26 mouse cellular contexts compared by ENCODE assay signal in genomic region chr13:38819526-38819925, GRCm38 (mm10).
"Had no signal": no experiment of that assay in that cellular context is flagged by ENCODE, and none has a peak within 500 bp of the region (broad histone marks: within the 10 kb centered on the region; RNA-seq: fewer than 3 reads in every experiment).

No protein-coding gene starts in this region.

- DNase-seq: gastrocnemius, adult 2 months; gastrocnemius, postnatal 10 days; gastrocnemius, postnatal 25 days; heart, adult 2 months; heart, postnatal 10 days; heart, postnatal 4 days; kidney, adult 18-20 months; kidney, adult 8-10 months; kidney, postnatal 10 days; kidney, postnatal 25 days; kidney, postnatal 4 days; liver, embryonic 13.5 days; liver, postnatal 0 days had no signal

- H3K4me3 ChIP-seq: gastrocnemius, adult 2 months; heart, adult 2 months; heart, embryonic 10.5 days; heart, embryonic 12.5 days; hindbrain, embryonic 10.5 days; hindbrain, embryonic 12.5 days; intestine, embryonic 15.5 days; layer of hippocampus, adult 2 months; limb, embryonic 13.5 days; limb, embryonic 15.5 days; liver, embryonic 13.5 days; liver, embryonic 15.5 days had no signal

- ATAC-seq: hindbrain, embryonic 16.5 days; inflammation-experienced regulatory T-cells, adult 6 months; intestine, embryonic 15.5 days; intestine, postnatal 0 days; liver, postnatal 0 days had no signal

- H3K4me1 ChIP-seq: heart, embryonic 10.5 days; heart, embryonic 12.5 days; hindbrain, embryonic 10.5 days; intestine, embryonic 15.5 days; limb, embryonic 13.5 days; limb, embryonic 15.5 days; liver, embryonic 13.5 days; liver, embryonic 15.5 days had no signal

- H3K4me2 ChIP-seq: heart, embryonic 12.5 days; hindbrain, embryonic 12.5 days; hindbrain, embryonic 14.5 days; intestine, embryonic 15.5 days; limb, embryonic 13.5 days; limb, embryonic 15.5 days; liver, embryonic 13.5 days; liver, embryonic 15.5 days had no signal

- H3K9ac ChIP-seq: heart, embryonic 12.5 days; hindbrain, embryonic 12.5 days; hindbrain, embryonic 14.5 days; intestine, embryonic 15.5 days; limb, embryonic 13.5 days; limb, embryonic 15.5 days; liver, embryonic 13.5 days; liver, embryonic 15.5 days; liver, postnatal 0 days had no signal

- H3K27me3 ChIP-seq: heart, embryonic 12.5 days; hindbrain, embryonic 12.5 days; intestine, embryonic 15.5 days; limb, embryonic 13.5 days; limb, embryonic 15.5 days; liver, embryonic 13.5 days; liver, embryonic 15.5 days had no signal

- H3K27ac ChIP-seq: gastrocnemius, adult 2 months; heart, adult 2 months; heart, embryonic 10.5 days; hindbrain, embryonic 10.5 days; hindbrain, embryonic 12.5 days; hindbrain, embryonic 14.5 days; intestine, embryonic 15.5 days; limb, embryonic 13.5 days; limb, embryonic 15.5 days; liver, embryonic 13.5 days; liver, embryonic 15.5 days had no signal

- H3K36me3 ChIP-seq: heart, embryonic 10.5 days; heart, embryonic 12.5 days; hindbrain, embryonic 10.5 days; hindbrain, embryonic 12.5 days; intestine, embryonic 15.5 days; limb, embryonic 13.5 days; limb, embryonic 15.5 days; liver, embryonic 13.5 days; liver, embryonic 15.5 days had no signal

- H3K9me3 ChIP-seq: heart, embryonic 10.5 days; hindbrain, embryonic 10.5 days; hindbrain, embryonic 12.5 days; intestine, embryonic 15.5 days; limb, embryonic 13.5 days; limb, embryonic 15.5 days; liver, embryonic 15.5 days had no signal
